Mouse (Mus musculus) liver, embryonic 16.5 days (tissue): ENCODE results near the gene Hrh3. TPM values are rescaled to one million over a fixed set of nuclear protein-coding genes. Genes with fewer than 3 reads are reported as not detected.
A peak's percentile ranks its signal among the peaks of the same experiment; 100 is the strongest.

ENCODE experiments used
- ATAC-seq: fragments of 200-750 bp; cut with Nextera tagmentation; 2 replicates; pipeline ENCODE4 v1.8.0; 2017; ENCODE audit warnings: low read depth, mild to moderate bottlenecking, moderate number of reproducible peaks, moderate library complexity
- H3K27ac ChIP-seq: fragments of 300-500 bp; sonication (generic); 2 replicates; pipeline ENCODE4 v1.5.1; 2014; ENCODE audit warnings: mild to moderate bottlenecking, low read length
- H3K27me3 ChIP-seq: fragments of 300-500 bp; sonication (generic); 2 replicates; pipeline ENCODE4 v1.6.1; 2014; ENCODE audit warnings: low read depth, low read length, mixed read lengths; ENCODE audit not compliant: control insufficient read depth, insufficient read depth
- H3K36me3 ChIP-seq: fragments of 300-500 bp; sonication (generic); 2 replicates; pipeline ENCODE4 v1.6.1; 2014; ENCODE audit warnings: mild to moderate bottlenecking; ENCODE audit not compliant: control insufficient read depth, insufficient read depth
- H3K4me1 ChIP-seq: fragments of 300-500 bp; sonication (generic); 2 replicates; pipeline ENCODE4 v1.6.1; 2014; ENCODE audit warnings: low read depth, low read length, mixed read lengths; ENCODE audit not compliant: control insufficient read depth
- H3K4me2 ChIP-seq: fragments of 300-500 bp; sonication (generic); 2 replicates; pipeline ENCODE4 v1.6.1; 2014; ENCODE audit warnings: low read depth, low read length, mixed read lengths
- H3K4me3 ChIP-seq: fragments of 300-500 bp; sonication (generic); 2 replicates; pipeline ENCODE4 v1.5.1; 2014; ENCODE audit warnings: low read depth, mild to moderate bottlenecking, low read length
- H3K9ac ChIP-seq: fragments of 300-500 bp; sonication (generic); 2 replicates; pipeline ENCODE4 v1.6.1; 2014; ENCODE audit warnings: low read depth, low read length
- H3K9me3 ChIP-seq: fragments of 300-500 bp; sonication (generic); replicated peaks from 2 replicates; pipeline ENCODE4 v1.6.1; 2016; ENCODE audit warnings: low read length; ENCODE audit not compliant: control insufficient read depth
- WGBS: fragments of 180-500 bp; shearing (Covaris S2); extraction: QIAGEN DNeasy Blood & Tissue Kit; methylation state at CpG from one replicate; pipeline ENCODE4 v1.1.7; 2014; ENCODE audit not compliant: insufficient replicate concordance; 5-methylcytosine and 5-hydroxymethylcytosine counted together
- polyA plus RNA-seq: library from polyadenylated mRNA; unstranded; fragments of >200 nt; fragmentation: Nextera tagmentation; extraction: Ambion mirVana; gene quantifications from 2 replicates; pipeline ENCODE4 v1.2.1, GENCODE M21; 2015

The Hrh3 gene
- polyA plus RNA-seq, 1 experiment from 2014 or later, result not detected

GRCm38 (mm10) chr2:180050986-180051385 is 53.3 kb downstream of the Hrh3 start:
- WGBS, result 23% methylated on average over 5 of the region's 5 CpGs
- no peak overlapping the region for H3K27ac ChIP-seq
- no peaks in the 10 kb centered on the region; the same call in 1 of the 2 replicates for H3K4me1 ChIP-seq
- no peaks in the 10 kb centered on the region for H3K9me3 ChIP-seq
- peak; percentile 36; the same call in 1 of the 2 replicates for ATAC-seq
- H3K4me3 ChIP-seq, result no peak overlapping the region
- H3K36me3 ChIP-seq, result no peaks in the 10 kb centered on the region; the same call in 1 of the 2 replicates
- H3K27me3 ChIP-seq, result no peaks in the 10 kb centered on the region
- H3K9ac ChIP-seq, result no peak overlapping the region
- H3K4me2 ChIP-seq, result no peak overlapping the region

Other genes starting within 250 kb of the Hrh3 start
- 1.6 and 1.7 TPM in 2 replicates for gene Taf4, start 127.8 kb downstream of the Hrh3 start, polyA plus RNA-seq
- 0.86 and 0.91 TPM in 2 replicates for gene Lsm14b, start 79.5 kb downstream of the Hrh3 start, polyA plus RNA-seq
- gene Psma7, start 62.1 kb downstream of the Hrh3 start, polyA plus RNA-seq, result 214 and 234 TPM in 2 replicates
- gene Ss18l1, start 62.0 kb downstream of the Hrh3 start, polyA plus RNA-seq, result 1.0 and 1.1 TPM in 2 replicates
- gene Mtg2, start 33.9 kb downstream of the Hrh3 start, polyA plus RNA-seq, result 9.7 and 11.1 TPM in 2 replicates
- 8.7 and 10.2 TPM in 2 replicates for gene Osbpl2, start 14.8 kb upstream of the Hrh3 start, polyA plus RNA-seq
- 91.4 and 96.6 TPM in 2 replicates for gene Adrm1, start 67.0 kb upstream of the Hrh3 start, polyA plus RNA-seq
- 2.0 and 2.6 TPM in 2 replicates for gene Lama5, start 121.4 kb upstream of the Hrh3 start, polyA plus RNA-seq
- 262 and 314 TPM in 2 replicates for gene Rps21, start 152.9 kb upstream of the Hrh3 start, polyA plus RNA-seq
- gene Cables2, start 169.0 kb upstream of the Hrh3 start, polyA plus RNA-seq, result 1.3 and 1.7 TPM in 2 replicates
- not detected in 2 replicates for gene Rbbp8nl, start 185.4 kb upstream of the Hrh3 start, polyA plus RNA-seq
- gene Gata5, start 230.2 kb upstream of the Hrh3 start, polyA plus RNA-seq, result 0.16 and 0.38 TPM in 2 replicates